Mouse (Mus musculus) testis, adult 10 weeks (tissue): ENCODE measurements around the gene Otos. TPM values are rescaled to one million over a fixed set of nuclear protein-coding genes. Genes with fewer than 3 reads are reported as not detected.

Experiments used
- polyA plus RNA-seq: library from polyadenylated mRNA; stranded (reverse); fragments of 350-450 nt; fragmentation: Illumina TruSeq; extraction: RNeasy Lipid Tissue Mini Kit (QIAGEN cat#74804); gene quantifications from one replicate; pipeline ENCODE4 v1.2.3, GENCODE M21; 2014; ENCODE audit warnings: low read depth, low replicate concordance

The Otos gene
- not detected for polyA plus RNA-seq

GRCm38 (mm10) chr1:92648673-92649072, at the start of gene Otos:
TSS of gene Otos (minus strand) at chr1:92648841.

GRCm38 (mm10) chr1:92641514-92642272, 6.9 kb downstream of the Otos start, which contains the start of gene Cops9:
TSS of gene Cops9 (minus strand) at chr1:92641985.

GRCm38 (mm10) chr1:92617488-92617887, 31.2 kb downstream of the Otos start, which contains the start of gene Olfr12:
TSS of gene Olfr12 (plus strand) at chr1:92617788.

GRCm38 (mm10) chr1:92605482-92605881, 43.2 kb downstream of the Otos start, which contains the start of gene Olfr1410:
TSS of gene Olfr1410 (plus strand) at chr1:92605782.

Other genes with a start within 250 kb of the Otos start
- 46.3 TPM for gene Ndufa10, start 175.0 kb downstream of the Otos start, polyA plus RNA-seq
- not detected for gene Olfr1416, start 163.7 kb downstream of the Otos start, polyA plus RNA-seq
- not detected for gene Olfr1415, start 152.7 kb downstream of the Otos start, polyA plus RNA-seq
- gene Olfr1414, start 130.2 kb downstream of the Otos start, polyA plus RNA-seq = not detected
- not detected for gene Olfr1413, start 77.5 kb downstream of the Otos start, polyA plus RNA-seq
- gene Olfr1412, start 63.1 kb downstream of the Otos start, polyA plus RNA-seq = not detected
- gene Olfr1411, start 54.4 kb downstream of the Otos start, polyA plus RNA-seq = not detected
- gene Olfr1410, start 43.1 kb downstream of the Otos start, polyA plus RNA-seq = 0.03 TPM
- not detected for gene Olfr12, start 31.1 kb downstream of the Otos start, polyA plus RNA-seq
- gene Cops9, start 6.9 kb downstream of the Otos start, polyA plus RNA-seq = 116 TPM
- gene Gpc1, start 182.8 kb upstream of the Otos start, polyA plus RNA-seq = 0.13 TPM